Mouse (Mus musculus) leukemia stem cell, adult 10-12 weeks (primary cell): ENCODE results near the gene Dedd2. TPM values are rescaled to one million over a fixed set of nuclear protein-coding genes. Genes with fewer than 3 reads are reported as not detected.

Experiments used
- polyA plus RNA-seq: library from polyadenylated mRNA; stranded (reverse); fragments of >175 nt; gene quantifications from 2 replicates; pipeline ENCODE4 v1.2.3, GENCODE M21; 2012; ENCODE audit warnings: low replicate concordance

Dedd2 gene
- polyA plus RNA-seq, result 73.5 and 107 TPM in 2 replicates

DNA sequence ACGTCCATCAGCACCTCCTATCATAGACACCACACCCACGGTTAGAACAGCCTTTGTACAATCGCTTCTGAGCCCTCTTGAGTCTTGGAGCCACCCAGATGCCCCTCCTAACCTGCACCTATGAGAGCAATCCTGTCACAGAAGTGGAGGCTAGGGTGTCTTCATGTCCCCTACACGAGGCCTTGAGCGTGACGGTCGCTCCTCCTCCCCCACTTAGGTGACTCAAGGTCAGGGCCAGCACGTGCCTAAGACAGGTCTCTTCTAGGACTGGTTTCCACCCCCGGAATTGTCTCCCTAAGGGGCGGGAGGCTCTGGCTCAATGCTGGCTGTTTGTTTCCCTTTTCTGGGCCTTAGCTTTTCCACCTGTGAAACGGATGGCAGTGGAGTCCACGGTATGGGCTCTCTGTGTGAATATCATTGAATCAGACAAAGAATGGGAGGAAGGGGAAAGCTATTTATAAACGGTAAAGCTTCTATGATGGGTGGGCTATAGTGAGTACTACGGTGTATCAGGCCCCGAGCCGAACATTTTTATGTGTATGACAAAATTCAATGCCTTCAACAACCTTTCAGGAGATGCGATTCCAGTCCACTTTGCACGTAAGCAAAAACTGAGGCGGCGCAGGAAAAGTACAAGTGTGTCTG is at the start of gene Dedd2:
Gene Dedd2, minus strand, starts transcription at position 159 of the 645 bp plus-strand sequence.

DNA sequence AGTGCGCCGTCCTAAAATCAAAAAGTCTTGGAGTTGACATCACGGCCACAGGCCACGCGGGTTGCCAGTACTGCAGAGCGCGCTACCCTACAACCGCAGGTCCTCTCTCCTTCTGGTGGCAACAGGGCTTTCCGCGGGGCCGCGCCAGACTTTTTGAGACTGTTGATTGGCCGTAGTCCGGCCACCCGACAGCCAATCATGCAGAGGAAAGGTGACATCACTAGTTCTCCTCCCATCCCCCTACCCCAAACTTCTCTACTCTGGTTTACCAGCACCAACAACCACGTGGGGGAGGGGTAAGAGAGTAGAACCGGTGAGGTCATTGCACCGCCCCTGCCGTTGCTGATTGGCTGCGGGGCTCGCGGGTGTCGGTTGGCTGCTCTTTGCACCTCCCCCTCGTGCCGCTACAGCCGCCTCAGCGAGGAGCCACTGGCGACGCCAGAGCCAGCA is 46.9 kb upstream of the Dedd2 start, which contains the start of gene Cic:
Gene Cic, plus strand, starts transcription at position 404 of the 450 bp plus-strand sequence.

DNA sequence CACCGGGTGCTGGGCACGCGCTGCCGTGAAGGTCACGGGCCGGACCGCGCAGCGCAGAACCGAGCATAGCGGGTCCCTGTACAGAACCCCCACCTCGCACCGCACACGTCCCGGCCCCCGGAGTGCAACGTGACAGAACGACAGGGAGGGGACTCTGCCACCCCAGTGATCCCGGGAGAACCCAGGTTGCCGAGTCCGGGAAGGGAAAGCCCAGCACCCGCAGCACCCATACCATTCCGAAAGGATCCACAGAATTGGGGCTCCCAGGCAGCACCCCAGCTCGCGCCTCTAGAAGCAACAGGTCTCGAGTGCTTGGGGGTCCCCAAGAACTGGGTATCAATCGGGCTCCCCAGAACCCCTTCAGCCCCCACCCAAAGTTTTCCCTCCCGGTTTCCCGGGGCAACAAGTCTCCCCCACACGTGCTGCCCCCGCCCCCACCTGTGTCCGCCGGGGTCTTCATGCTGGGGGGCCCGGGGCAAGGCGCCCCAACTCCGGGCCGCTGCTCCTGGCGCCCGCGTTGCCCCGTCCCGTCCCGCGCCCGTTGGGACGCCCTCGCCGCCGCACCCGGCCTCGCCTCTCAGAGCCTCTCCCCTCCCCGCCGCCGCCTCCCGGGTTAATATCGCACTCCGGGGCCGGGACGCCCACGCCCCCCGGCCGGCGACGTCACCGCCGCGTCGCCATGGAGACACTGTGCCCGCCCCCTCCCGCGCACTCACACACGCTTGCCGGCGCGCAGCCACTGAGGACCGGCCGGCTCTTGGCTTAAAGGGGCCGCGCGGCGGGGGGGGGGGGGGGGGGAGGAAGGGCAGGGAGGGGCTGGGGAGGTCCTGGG is 29.9 kb upstream of the Dedd2 start, which contains the start of gene Erf:
Gene Erf, minus strand, starts transcription at position 621 of the 832 bp plus-strand sequence.

DNA sequence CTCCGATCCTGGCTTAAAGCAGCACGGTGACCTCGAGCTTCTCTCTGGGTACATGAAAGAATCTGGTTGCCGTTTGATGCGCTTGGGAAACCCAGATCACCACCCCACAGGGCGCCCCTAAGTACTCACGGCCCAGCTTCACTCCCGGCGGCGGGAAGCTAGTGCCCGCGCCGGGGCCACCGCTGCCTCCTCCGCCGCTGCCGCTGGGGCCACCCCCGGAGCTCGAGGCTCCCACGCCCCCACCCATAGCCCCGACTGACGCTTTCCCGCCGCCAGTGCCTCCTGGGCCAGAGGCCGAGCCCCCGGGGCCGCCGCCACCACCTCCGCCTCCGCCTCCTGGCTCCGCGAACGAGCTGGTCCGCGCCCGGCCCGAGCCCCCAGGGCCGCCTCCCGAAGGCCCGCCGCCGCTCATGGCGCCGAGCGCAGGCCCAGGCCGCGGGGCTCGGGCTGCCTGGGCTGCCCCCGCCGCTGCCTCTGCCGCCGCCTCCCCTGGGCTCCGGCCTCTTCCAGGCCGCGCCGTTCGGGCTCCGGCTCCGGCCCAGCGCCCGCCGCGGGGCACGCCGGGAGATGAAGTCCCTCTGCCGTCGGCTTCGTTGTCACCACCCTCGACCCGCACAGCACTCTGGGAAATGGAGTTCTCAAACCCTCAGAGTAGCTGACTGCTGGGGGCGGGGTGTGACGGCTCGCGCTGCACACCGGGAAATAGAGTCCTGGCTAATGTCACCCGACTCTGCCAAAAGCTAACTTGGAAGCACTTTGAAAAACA is 17.0 kb upstream of the Dedd2 start, which contains the start of gene Gsk3a:
Gene Gsk3a, minus strand, starts transcription at position 603 of the 766 bp plus-strand sequence.

DNA sequence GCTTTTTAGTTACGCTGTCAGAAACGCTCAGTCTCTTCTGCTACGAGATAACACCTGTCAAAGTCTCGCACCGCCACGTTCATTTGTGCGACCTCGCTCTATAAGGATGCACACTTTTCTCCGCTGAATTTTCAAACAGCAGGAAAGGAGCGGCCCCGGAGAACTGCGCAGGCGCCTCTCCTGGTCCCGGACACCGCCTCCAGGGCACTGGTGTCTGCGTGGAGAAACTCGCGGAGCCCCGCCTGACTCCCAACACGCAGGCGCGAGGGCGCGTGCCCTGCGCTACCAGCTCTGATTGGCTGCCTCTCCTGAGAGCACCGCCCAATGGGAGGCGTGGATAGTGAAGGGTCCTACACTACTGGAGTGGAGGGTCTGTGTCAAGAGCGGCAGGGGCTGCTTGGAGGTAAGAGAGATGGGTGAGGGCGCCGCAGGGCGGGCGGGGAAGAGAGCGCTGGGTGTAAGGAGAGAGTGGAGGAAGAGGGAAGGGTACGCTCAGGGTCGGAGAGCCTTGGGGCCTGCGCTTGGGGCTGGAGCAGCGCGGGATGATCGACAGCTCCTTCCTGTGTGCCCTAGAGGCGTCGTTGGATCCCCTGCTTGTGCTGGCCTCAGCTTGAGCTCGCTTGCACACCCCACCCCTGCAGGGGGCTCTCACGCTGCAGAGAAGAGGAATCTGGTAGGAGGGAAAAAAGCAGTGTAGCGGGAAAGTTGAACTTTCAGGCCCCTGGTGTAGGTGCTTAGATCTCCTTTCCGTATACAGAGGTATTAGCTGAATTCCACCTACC is 878 bp upstream of the Dedd2 start, which contains the start of gene Zfp526:
Gene Zfp526, plus strand, starts transcription at position 324 of the 782 bp plus-strand sequence.

DNA sequence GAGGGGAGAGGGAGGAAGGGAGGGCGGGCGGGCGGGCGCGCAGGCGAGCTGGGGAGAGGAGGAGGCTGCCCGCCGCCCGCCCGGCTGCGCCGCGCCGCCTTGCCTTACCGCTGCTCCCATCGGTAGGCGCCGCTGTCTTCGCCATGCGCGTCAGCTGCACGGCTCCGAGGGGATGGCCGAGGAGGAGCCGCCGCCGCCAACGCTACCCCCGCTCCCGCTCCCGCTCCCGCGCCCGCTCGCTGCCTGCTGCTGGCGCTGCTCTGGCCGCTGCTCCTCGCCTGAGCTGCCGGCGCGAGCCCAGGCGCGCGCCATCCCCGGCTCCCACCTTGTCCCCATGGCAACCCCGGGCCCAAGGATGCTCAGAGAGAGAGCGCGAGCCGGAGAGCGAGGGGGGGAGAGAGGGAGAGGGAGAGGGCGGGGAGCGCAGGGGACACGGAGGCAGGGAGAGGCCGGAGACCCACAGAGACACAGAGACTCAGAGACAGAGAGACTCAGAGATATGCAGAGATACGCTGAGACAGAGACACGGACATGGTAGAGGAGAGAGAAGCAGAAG is 40.7 kb downstream of the Dedd2 start, which contains the start of gene Pou2f2:
Gene Pou2f2, minus strand, starts transcription at position 121 of the 556 bp plus-strand sequence.

Other genes with a start within 250 kb of the Dedd2 start
- 176 and 289 TPM in 2 replicates for gene Rabac1, start 247.9 kb downstream of the Dedd2 start, polyA plus RNA-seq
- gene Atp1a3, start 214.7 kb downstream of the Dedd2 start, polyA plus RNA-seq, result 7.9 TPM in 2 replicates
- gene Grik5, start 148.3 kb downstream of the Dedd2 start, polyA plus RNA-seq, result 4.1 and 7.6 TPM in 2 replicates
- 49.9 and 50.4 TPM in 2 replicates for gene Zfp574, start 148.0 kb downstream of the Dedd2 start, polyA plus RNA-seq
- 96.6 and 111 TPM in 2 replicates for gene Pou2f2, start 40.9 kb downstream of the Dedd2 start, polyA plus RNA-seq
- gene Zfp526, start 810 bp upstream of the Dedd2 start, polyA plus RNA-seq, result 36.8 and 39.8 TPM in 2 replicates
- 229 and 252 TPM in 2 replicates for gene Gsk3a, start 17.2 kb upstream of the Dedd2 start, polyA plus RNA-seq
- gene Erf, start 30.1 kb upstream of the Dedd2 start, polyA plus RNA-seq, result 146 and 147 TPM in 2 replicates
- gene Cic, start 47.1 kb upstream of the Dedd2 start, polyA plus RNA-seq, result 511 and 760 TPM in 2 replicates
- 4.1 and 11.0 TPM in 2 replicates for gene Pafah1b3, start 77.4 kb upstream of the Dedd2 start, polyA plus RNA-seq
- gene Prr19, start 80.8 kb upstream of the Dedd2 start, polyA plus RNA-seq, result not detected in 2 replicates
- not detected in 2 replicates for gene Tmem145, start 85.5 kb upstream of the Dedd2 start, polyA plus RNA-seq
- gene Megf8, start 96.5 kb upstream of the Dedd2 start, polyA plus RNA-seq, result 3.5 and 4.5 TPM in 2 replicates
- gene Cnfn, start 149.1 kb upstream of the Dedd2 start, polyA plus RNA-seq, result not detected in 2 replicates
- gene Lipe, start 178.1 kb upstream of the Dedd2 start, polyA plus RNA-seq, result 11.9 and 18.0 TPM in 2 replicates
- gene Cxcl17, start 192.3 kb upstream of the Dedd2 start, polyA plus RNA-seq, result not detected in 2 replicates